Mouse (Mus musculus): ENCODE data around the gene Olfr539. TPM values are rescaled to one million over a fixed set of nuclear protein-coding genes. Genes with fewer than 3 reads are reported as not detected.
"Not testable (repeated sequence)": the region's sequence is repeated elsewhere in the genome, so short reads cannot be mapped to it uniquely, and the experiment has no call there.

Gene Olfr539
- not detected in 2 replicates for polyA plus RNA-seq (2014; fragmentation: Nextera tagmentation; extraction: Ambion mirVana)

- ATAC-seq (ENCODE audit: insufficient read depth, low FRiP score, low TSS enrichment) (no peak), DNase-seq (ENCODE audit: low spot score) (no peak)
- H3K4me1 ChIP-seq (ENCODE audit: control insufficient read depth, insufficient read depth, low read length): no peaks in the 10 kb centered on the region
- WGBS: 77% methylated on average over 4 of the region's 4 CpGs
- H3K36me3 ChIP-seq (ENCODE audit: control insufficient read depth, insufficient read depth, low read length): no peaks in the 10 kb centered on the region
- H3K27me3 ChIP-seq (ENCODE audit: control insufficient read depth, insufficient read depth, low read length): no peaks in the 10 kb centered on the region
- H3K4me2 ChIP-seq (ENCODE audit: low read depth): no peak within 1 kb of the TSS
- no peak within 1 kb of the TSS for H3K9ac ChIP-seq (ENCODE audit: low read length)
- H3K27ac ChIP-seq (ENCODE audit: low read depth, low read length): no peak within 1 kb of the TSS
- H3K9me3 ChIP-seq (ENCODE audit: control insufficient read depth, low read length): no peaks in the 10 kb centered on the region
- H3K4me3 ChIP-seq (ENCODE audit: low read depth, low read length): no peak within 1 kb of the TSS
Measured at GRCm38 (mm10) chr7:140659630-140660029, at the start of gene Olfr539. Gene Olfr539, plus strand, starts transcription at chr7:140659930.

GRCm38 (mm10) chr7:140628670-140629069 lies 31.1 kb upstream of the Olfr539 start, which contains the start of gene Olfr61:
Gene Olfr61, plus strand, starts transcription at chr7:140628970.
- not testable (repeated sequence) for H3K4me3 ChIP-seq (ENCODE audit: low read depth, low read length); ATAC-seq (ENCODE audit: insufficient read depth, low FRiP score, low TSS enrichment); H3K27ac ChIP-seq (ENCODE audit: low read depth, low read length); DNase-seq (ENCODE audit: low spot score); H3K4me2 ChIP-seq (ENCODE audit: low read depth); H3K27me3 ChIP-seq (ENCODE audit: control insufficient read depth, insufficient read depth, low read length); H3K36me3 ChIP-seq (ENCODE audit: control insufficient read depth, insufficient read depth, low read length); H3K9me3 ChIP-seq (ENCODE audit: control insufficient read depth, low read length); H3K9ac ChIP-seq (ENCODE audit: low read length); H3K4me1 ChIP-seq (ENCODE audit: control insufficient read depth, insufficient read depth, low read length)
- WGBS: 90% methylated on average over 3 of the region's 3 CpGs

- no peak overlapping the region for H3K9ac ChIP-seq (ENCODE audit: low read length)
- no peaks in the 10 kb centered on the region for H3K27me3 ChIP-seq (ENCODE audit: control insufficient read depth, insufficient read depth, low read length)
- no peak overlapping the region for H3K4me2 ChIP-seq (ENCODE audit: low read depth)
- H3K4me1 ChIP-seq (ENCODE audit: control insufficient read depth, insufficient read depth, low read length): no peaks in the 10 kb centered on the region
- no peaks in the 10 kb centered on the region for H3K9me3 ChIP-seq (ENCODE audit: control insufficient read depth, low read length)
- no peak overlapping the region for H3K4me3 ChIP-seq (ENCODE audit: low read depth, low read length)
- DNase-seq (ENCODE audit: low spot score) (no peak), ATAC-seq (ENCODE audit: insufficient read depth, low FRiP score, low TSS enrichment) (no peak)
- no peaks in the 10 kb centered on the region for H3K36me3 ChIP-seq (ENCODE audit: control insufficient read depth, insufficient read depth, low read length)
- no peak overlapping the region for H3K27ac ChIP-seq (ENCODE audit: low read depth, low read length)
- 93% methylated on average over 1 of the region's 1 CpGs for WGBS
Measured at GRCm38 (mm10) chr7:140630559-140630958, 29.2 kb upstream of the Olfr539 start.

GRCm38 (mm10) chr7:140646152-140646551 lies 13.6 kb upstream of the Olfr539 start, which contains the start of gene Olfr53:
Gene Olfr53, plus strand, starts transcription at chr7:140646452.
- ATAC-seq (ENCODE audit: insufficient read depth, low FRiP score, low TSS enrichment) (no peak), DNase-seq (ENCODE audit: low spot score) (no peak)
- Histone ChIP-seq H3K27me3 (ENCODE audit: control insufficient read depth, insufficient read depth, low read length) (no peaks in the 10 kb centered on the region), H3K9ac (ENCODE audit: low read length) (no peak within 1 kb of the TSS), H3K4me1 (ENCODE audit: control insufficient read depth, insufficient read depth, low read length) (no peaks in the 10 kb centered on the region), H3K36me3 (ENCODE audit: control insufficient read depth, insufficient read depth, low read length) (no peaks in the 10 kb centered on the region), H3K27ac (ENCODE audit: low read depth, low read length) (no peak within 1 kb of the TSS), H3K9me3 (ENCODE audit: control insufficient read depth, low read length) (no peaks in the 10 kb centered on the region), H3K4me3 (ENCODE audit: low read depth, low read length) (no peak within 1 kb of the TSS), H3K4me2 (ENCODE audit: low read depth) (no peak within 1 kb of the TSS)
- WGBS: 86% methylated on average over 1 of the region's 1 CpGs

GRCm38 (mm10) chr7:140670693-140671092 lies 11.0 kb downstream of the Olfr539 start:
- not testable (repeated sequence) for H3K4me2 ChIP-seq (ENCODE audit: low read depth); H3K4me1 ChIP-seq (ENCODE audit: control insufficient read depth, insufficient read depth, low read length); H3K4me3 ChIP-seq (ENCODE audit: low read depth, low read length); H3K9me3 ChIP-seq (ENCODE audit: control insufficient read depth, low read length); H3K27me3 ChIP-seq (ENCODE audit: control insufficient read depth, insufficient read depth, low read length); H3K9ac ChIP-seq (ENCODE audit: low read length); H3K27ac ChIP-seq (ENCODE audit: low read depth, low read length); H3K36me3 ChIP-seq (ENCODE audit: control insufficient read depth, insufficient read depth, low read length); DNase-seq (ENCODE audit: low spot score); ATAC-seq (ENCODE audit: insufficient read depth, low FRiP score, low TSS enrichment)
- WGBS: 93% methylated on average over 3 of the region's 3 CpGs

- H3K27me3 ChIP-seq (ENCODE audit: control insufficient read depth, insufficient read depth, low read length): no peaks in the 10 kb centered on the region
- no peaks in the 10 kb centered on the region for H3K4me1 ChIP-seq (ENCODE audit: control insufficient read depth, insufficient read depth, low read length)
- WGBS: 8% methylated on average over 3 of the region's 6 CpGs
- no peak overlapping the region for H3K27ac ChIP-seq (ENCODE audit: low read depth, low read length)
- H3K9ac ChIP-seq (ENCODE audit: low read length): no peak overlapping the region
- no peak overlapping the region for H3K4me3 ChIP-seq (ENCODE audit: low read depth, low read length)
- no peaks in the 10 kb centered on the region for H3K9me3 ChIP-seq (ENCODE audit: control insufficient read depth, low read length)
- H3K36me3 ChIP-seq (ENCODE audit: control insufficient read depth, insufficient read depth, low read length): no peaks in the 10 kb centered on the region
- DNase-seq (ENCODE audit: low spot score) (no peak), ATAC-seq (ENCODE audit: insufficient read depth, low FRiP score, low TSS enrichment) (no peak)
- no peak overlapping the region for H3K4me2 ChIP-seq (ENCODE audit: low read depth)
Measured at GRCm38 (mm10) chr7:140675863-140676262, 16.1 kb downstream of the Olfr539 start.

- not testable (repeated sequence) for ATAC-seq (ENCODE audit: insufficient read depth, low FRiP score, low TSS enrichment); H3K36me3 ChIP-seq (ENCODE audit: control insufficient read depth, insufficient read depth, low read length); H3K4me1 ChIP-seq (ENCODE audit: control insufficient read depth, insufficient read depth, low read length); H3K9me3 ChIP-seq (ENCODE audit: control insufficient read depth, low read length); H3K9ac ChIP-seq (ENCODE audit: low read length); H3K27ac ChIP-seq (ENCODE audit: low read depth, low read length); H3K27me3 ChIP-seq (ENCODE audit: control insufficient read depth, insufficient read depth, low read length); H3K4me3 ChIP-seq (ENCODE audit: low read depth, low read length); DNase-seq (ENCODE audit: low spot score); H3K4me2 ChIP-seq (ENCODE audit: low read depth)
- 69% methylated on average over 4 of the region's 4 CpGs for WGBS
Measured at GRCm38 (mm10) chr7:140679591-140679990, 19.9 kb downstream of the Olfr539 start.

GRCm38 (mm10) chr7:140681651-140682050 lies 21.9 kb downstream of the Olfr539 start, which contains the start of gene Olfr45:
Gene Olfr45, plus strand, starts transcription at chr7:140681951.
- DNase-seq (ENCODE audit: low spot score) (no peak), ATAC-seq (ENCODE audit: insufficient read depth, low FRiP score, low TSS enrichment) (no peak)
- WGBS: 92% methylated on average over 1 of the region's 1 CpGs
- H3K9me3 ChIP-seq (ENCODE audit: control insufficient read depth, low read length): no peaks in the 10 kb centered on the region
- no peaks in the 10 kb centered on the region for H3K27me3 ChIP-seq (ENCODE audit: control insufficient read depth, insufficient read depth, low read length)
- no peak within 1 kb of the TSS for H3K4me2 ChIP-seq (ENCODE audit: low read depth)
- no peak within 1 kb of the TSS for H3K9ac ChIP-seq (ENCODE audit: low read length)
- no peak within 1 kb of the TSS for H3K4me3 ChIP-seq (ENCODE audit: low read depth, low read length)
- H3K27ac ChIP-seq (ENCODE audit: low read depth, low read length): no peak within 1 kb of the TSS
- H3K4me1 ChIP-seq (ENCODE audit: control insufficient read depth, insufficient read depth, low read length): no peaks in the 10 kb centered on the region
- no peaks in the 10 kb centered on the region for H3K36me3 ChIP-seq (ENCODE audit: control insufficient read depth, insufficient read depth, low read length)

- DNase-seq (ENCODE audit: low spot score): no peak
- Histone ChIP-seq H3K27me3 (ENCODE audit: control insufficient read depth, insufficient read depth, low read length) (no peaks in the 10 kb centered on the region), H3K4me3 (ENCODE audit: low read depth, low read length) (no peak within 1 kb of the TSS), H3K9ac (ENCODE audit: low read length) (no peak within 1 kb of the TSS), H3K4me1 (ENCODE audit: control insufficient read depth, insufficient read depth, low read length) (no peaks in the 10 kb centered on the region), H3K36me3 (ENCODE audit: control insufficient read depth, insufficient read depth, low read length) (no peaks in the 10 kb centered on the region), H3K9me3 (ENCODE audit: control insufficient read depth, low read length) (no peaks in the 10 kb centered on the region), H3K4me2 (ENCODE audit: low read depth) (no peak within 1 kb of the TSS), H3K27ac (ENCODE audit: low read depth, low read length) (no peak within 1 kb of the TSS)
- no peak for ATAC-seq (ENCODE audit: insufficient read depth, low FRiP score, low TSS enrichment)
Measured at GRCm38 (mm10) chr7:140696967-140697366, 37.2 kb downstream of the Olfr539 start, which contains the start of gene Olfr541. Gene Olfr541, plus strand, starts transcription at chr7:140697267.

Measured in neural tube, embryonic 11.5 days (tissue).